Mouse (Mus musculus) erythroid progenitor cell, adult 5-6 weeks (primary cell): ENCODE data around the gene Plce1. TPM values are rescaled to one million over a fixed set of nuclear protein-coding genes. Genes with fewer than 3 reads are reported as not detected.

Experiments used
- ATAC-seq: replicated peaks from 2 replicates; pipeline ENCODE4 v1.8.0; 2016; ENCODE audit warnings: moderate number of reproducible peaks, mild to moderate bottlenecking, moderate TSS enrichment, inconsistent platforms; ENCODE audit not compliant: poor library complexity, low FRiP score, severe bottlenecking
- total RNA-seq, 2 experiments: library from RNA; stranded (forward) in 1 of 2; stranded (reverse) in 1 of 2; fragments of 150-400 nt in 1 of 2; fragments of 186-747, 209-891 nt in 1 of 2; gene quantifications; 2 replicates each; pipeline versions ENCODE4 v1.2.3 to v1.2.4; 2015 to 2017; ENCODE audit warnings: low replicate concordance in 2 of 2

Gene Plce1
- total RNA-seq, 2 experiments from 2014 or later: 0.23 TPM; not detected in 1

DNA sequence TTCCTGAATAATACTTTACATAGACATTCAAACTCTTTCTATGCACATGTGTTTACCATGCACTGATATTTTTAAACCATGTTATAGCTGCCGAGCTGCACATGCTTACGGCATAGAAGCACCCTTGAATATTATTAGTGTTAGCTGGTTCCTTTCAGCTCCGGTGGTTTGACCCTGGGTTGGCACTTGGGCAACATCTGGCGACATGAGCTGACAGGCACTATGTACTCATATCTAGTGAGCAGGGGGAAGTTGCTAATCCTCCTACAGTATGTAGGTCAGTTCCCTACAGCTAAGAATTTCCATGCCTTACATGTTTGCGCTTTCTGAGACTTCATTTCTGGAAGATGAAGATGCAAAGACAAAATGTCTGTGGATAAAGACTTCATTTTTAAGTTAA, 86.4 kb downstream of the Plce1 start:
- no peak for ATAC-seq

DNA sequence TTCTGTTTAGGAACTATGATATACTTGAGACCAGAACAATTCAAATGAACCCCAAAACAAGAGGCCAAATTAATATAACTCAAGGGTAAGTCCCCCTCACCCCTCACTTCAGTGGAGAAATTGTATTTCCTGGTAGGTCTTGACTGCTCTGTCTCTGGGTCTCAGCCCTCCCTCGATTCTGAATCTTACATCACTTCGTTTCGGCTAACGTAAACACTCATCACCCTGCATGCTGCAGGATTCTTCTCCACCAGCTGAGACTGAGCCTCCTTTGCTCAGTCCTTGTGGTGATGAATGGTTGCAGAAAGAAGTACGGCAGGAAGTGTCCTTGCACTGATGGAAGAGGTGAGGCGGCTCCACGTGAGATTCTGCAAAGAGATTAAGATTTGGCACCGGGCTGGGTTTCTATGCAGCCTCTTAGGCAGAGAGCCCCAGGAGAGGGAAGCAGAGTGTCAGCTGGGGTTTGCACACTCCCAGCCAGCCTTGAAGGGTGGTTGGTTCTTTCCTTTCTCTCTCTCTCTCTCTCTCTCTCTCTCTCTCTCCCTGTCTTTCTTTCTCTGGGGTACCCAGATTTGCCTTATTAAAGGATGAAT, 97.7 kb downstream of the Plce1 start:
- ATAC-seq: no peak

DNA sequence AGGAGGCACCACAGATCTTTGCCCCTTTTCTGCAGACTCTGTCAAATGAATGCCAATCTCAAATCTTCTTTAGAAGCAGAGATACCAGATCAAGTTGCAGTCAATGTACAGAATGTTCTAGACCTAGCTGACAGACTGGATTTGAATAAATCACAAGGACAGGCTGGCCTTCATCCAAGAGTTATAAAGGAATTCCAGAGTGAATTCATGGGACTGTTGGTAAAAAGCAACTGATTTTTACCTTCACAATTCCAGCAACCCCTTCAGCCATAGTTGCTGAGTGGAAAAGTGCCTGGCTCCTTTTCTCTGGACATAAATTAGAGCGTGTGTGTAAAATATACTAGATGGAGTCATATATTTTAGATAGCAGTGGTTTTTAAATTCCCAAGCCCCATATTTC, 102.0 kb downstream of the Plce1 start:
- no peak for ATAC-seq

DNA sequence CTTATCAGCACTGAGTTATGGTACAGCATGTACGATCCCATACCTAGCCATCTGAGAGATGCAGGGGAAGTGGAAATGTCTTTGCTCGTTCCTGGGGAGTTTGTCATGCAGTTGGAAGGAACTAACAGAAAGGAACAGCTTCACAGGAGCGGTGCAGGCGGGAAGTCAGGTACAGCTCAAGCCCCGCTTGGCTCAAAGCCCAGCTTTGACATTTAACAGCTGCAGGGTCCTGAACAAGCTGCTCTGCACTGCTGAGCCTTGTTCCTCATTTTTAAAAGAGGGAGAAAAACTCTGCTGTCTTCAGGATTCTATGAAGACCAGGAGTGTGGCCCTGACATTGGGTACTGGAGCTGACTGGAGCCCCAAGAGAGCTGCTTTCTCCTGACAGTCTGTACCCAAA, 106.7 kb downstream of the Plce1 start:
- ATAC-seq: no peak

DNA sequence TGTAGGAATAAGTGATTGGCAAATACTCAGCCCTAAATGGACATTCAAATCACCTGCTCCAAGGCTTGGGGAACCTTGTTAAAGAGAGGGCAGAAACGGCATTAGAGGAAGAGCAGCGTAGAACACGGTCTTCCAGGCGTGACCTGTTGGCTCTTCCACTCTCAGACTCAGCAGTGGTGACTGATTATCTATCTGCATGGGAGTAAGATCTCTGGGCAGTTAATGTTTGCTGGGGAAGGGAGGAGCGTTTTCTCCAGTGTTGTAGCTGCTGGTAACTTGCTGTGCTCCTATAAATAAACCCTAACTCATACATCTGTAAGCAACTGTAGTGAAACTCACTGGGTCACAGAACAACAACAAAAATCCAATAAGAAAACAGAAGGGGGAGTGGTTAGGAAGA, 108.6 kb downstream of the Plce1 start:
- ATAC-seq: no peak

DNA sequence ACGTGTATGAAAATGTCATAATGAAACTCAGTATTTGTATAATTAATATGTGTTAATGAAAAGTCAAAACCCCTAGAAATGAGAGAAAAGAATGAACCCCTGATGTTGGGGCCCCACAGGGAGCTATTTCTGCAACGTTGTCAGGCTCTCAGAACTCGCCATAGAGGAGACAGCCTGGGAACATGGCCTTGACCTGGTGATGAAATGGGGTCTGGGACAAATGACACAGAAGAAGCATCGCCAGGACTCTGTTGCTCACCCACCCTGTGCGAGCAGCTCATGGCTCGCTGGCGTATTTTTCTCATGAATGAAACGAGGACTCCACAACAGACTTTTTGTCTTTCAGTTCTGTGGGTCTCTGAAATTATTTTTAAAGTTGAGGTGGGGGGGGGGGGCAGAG, 109.0 kb downstream of the Plce1 start:
- no peak for ATAC-seq

DNA sequence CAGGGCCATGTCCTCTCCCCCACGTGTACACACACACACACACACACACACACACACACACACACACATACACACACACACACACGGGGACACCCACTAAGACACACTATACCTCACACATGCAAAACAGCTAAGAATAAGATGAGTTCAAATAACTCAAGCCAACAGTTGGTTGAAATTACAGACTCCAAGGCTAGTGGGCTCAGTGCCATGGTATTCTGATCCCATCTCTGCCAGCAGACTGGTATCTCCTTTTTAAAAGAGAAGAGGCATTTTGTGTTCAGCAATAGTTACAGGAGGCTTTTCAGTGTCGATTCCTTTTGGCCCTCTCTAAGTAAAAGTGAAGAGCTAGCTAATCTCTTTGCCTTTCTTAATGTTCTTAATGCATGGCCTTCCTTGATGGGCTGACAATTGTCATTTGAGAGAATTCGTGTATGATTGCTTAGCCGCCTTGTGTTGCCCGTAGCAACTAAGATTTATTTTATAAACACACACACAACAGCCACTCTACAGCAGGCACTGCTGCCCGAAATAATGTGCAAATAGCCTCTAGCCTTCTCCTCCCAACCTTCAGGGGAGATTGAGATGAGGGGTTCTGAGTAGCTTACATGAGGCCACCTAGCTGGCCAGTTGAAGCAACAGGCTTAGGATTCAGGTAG, 111.8 kb downstream of the Plce1 start:
- no peak for ATAC-seq

DNA sequence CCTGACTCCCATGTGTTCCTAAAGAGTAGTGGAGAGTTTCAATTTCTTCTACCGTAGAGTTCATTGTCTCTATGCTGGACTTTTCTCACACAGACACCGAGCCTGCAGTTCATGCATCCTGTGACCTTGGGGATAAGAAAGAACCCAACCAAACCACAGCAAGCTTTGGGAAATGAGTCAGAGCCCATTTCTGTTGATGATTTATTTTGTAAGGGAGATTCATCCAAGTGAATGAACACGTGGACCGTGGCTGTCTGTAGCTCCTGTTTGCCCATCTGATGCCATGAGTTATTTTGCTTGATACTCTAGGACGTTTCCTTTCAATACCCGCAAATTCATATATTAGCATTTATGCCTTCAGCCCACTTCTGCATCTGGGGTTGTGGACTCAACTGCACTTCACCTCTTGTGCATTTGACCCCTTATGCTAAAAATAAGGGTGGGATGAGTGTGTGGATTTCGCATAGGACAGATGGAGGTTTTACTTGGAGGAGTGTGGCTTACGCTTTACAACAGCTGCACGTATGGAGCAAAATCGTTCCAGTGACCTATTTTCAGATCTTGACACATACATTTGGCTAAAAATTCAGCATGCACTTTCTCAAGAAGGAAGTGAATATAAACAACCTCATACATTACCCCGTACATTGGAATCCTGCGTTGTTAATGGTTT, 112.5 kb downstream of the Plce1 start:
- ATAC-seq: no peak

DNA sequence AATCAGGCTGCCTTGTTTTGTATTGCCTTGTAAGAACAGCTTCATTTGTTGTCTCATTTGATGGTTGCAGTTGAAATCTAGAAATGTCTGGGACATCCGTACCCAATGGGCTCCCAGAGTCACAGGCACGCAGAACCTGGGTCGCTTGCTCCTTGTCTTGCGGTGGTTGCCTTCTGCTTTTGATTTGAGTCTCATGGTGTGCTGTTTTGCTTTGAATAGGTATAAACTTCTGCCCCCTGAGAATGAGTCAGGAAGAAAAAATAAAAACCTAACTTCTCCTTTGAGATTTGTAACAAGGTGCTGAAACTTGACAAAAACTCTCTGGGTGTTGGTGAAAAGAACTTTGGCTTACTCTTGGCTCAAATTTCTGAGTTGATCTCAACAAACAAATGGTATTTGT, 115.2 kb downstream of the Plce1 start:
- ATAC-seq: no peak

DNA sequence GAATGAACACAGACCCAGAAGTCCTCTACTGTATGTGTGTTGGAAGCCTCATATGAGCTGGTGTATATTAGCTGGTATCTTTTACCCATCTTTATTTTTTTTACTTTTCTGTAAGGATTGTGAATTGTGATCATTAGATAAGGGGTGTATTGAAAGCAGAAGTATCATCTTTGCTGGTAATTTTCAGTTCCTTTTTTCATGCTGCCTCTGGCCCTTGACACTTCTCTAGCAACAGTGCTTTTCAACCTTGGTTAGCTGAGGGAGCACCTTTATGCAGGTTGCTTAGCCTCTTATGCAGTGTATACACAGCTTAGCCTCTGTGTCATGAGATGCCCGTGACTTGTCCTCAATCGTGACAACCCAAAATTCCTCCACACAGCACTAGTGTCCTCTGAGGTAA, 116.5 kb downstream of the Plce1 start:
- no peak for ATAC-seq

DNA sequence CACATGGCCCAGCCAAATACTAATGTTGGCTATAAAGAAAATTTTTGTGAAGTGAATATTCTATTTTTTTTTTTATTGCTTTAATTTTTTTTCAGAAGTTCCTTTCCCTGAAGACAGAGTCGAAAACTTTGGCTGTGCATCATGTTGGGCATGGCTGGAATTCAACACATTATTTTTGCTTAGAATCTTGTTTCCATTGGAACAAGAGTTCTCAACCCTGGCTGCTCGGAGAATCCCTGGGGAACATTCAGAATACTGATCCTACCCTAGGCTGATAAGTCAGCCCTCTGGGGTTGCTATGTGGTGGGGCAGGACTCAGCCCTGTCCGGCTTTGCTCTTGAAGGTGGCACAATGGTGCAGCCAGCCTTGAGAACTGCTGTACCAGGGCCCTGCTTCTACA, 118.1 kb downstream of the Plce1 start:
- no peak for ATAC-seq

DNA sequence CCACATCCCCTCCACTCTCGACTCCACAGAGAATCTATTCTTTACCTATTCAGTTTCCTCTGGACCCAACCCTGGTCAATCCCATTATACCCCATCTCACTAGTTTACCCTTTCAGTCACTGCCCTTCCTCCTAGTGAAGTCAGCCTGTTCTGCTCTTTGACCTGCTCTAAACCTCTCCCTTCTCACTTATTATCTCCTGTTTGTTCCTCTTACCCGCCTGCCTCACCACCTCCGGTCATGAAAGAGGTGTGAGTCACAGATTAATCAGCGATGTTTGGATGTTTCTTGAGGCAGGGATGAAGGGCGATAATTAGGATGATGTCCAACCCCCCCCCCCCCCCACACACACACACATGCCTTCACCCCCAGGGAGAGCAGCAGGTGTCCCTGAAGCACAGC, 120.2 kb downstream of the Plce1 start:
- no peak for ATAC-seq

DNA sequence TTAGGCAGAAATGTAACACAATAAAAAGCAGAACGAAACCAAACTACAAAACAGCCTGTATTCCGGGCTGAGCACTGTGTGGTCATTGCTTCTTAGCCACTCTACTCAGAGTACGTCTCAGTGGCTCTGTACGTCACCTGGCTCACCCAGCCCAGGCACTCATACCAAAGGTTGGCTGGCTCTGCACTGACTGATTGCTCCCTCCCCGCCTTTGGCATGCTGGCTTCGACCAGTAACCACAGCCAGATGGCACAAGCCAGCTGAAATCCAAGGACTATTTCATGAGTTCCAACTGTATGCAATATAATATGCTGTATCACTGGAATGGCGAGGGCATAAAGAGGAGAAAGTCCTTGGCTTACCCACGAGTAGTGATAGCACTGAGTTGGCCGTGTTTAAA, 121.9 kb downstream of the Plce1 start:
- no peak for ATAC-seq

DNA sequence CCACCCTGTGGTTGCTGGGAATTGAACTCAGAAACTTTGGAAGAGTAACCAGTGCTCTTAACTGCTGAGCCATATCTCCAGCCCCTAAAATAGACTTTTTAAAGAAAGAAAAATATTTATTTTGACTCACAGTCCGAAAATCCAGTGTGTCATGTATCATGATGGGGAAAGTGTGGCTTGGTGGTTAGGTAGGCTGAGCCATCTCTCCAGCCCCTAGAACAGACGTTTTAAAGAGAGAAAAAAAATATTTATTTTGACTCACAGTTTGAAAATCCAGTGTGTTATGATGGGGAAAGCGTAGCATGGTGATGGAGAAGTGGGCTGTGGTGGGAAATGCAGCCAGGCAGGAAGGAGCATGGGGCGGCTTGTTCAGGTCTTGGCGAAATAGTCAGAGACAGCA, 126.3 kb downstream of the Plce1 start:
- ATAC-seq: no peak

DNA sequence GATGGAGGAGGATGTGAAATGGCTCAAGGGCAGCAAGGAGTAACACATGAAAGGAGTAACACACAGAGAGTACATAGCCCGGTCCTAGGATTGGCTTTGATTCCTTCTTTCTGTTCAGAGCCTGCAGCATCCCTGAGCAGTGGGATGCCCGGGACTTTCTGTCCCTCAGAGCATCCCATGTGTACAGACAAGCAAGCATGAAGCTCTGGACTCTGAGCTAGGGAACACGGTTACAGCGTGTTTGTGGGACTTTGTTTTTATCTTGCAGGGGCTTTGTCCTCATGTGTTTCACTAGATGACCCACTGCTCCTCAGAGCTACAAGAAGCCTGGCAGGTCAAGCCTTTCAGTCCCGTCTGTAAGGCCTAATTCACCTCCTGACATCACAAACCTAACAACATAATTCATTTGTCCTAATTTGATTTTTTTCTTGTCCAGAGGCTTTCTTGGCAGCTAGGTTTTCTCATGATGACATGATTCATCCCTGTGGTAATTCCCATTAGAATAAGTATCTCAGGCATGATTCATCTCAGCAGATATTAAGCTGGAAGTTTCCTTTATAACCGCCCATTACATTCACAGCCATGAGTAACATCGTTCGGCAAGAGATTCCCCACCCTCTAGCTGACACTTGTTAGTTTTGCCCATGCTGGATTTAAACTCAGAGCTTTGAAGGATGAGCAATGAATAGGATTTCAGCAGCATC, 128.2 kb downstream of the Plce1 start:
- ATAC-seq: no peak

DNA sequence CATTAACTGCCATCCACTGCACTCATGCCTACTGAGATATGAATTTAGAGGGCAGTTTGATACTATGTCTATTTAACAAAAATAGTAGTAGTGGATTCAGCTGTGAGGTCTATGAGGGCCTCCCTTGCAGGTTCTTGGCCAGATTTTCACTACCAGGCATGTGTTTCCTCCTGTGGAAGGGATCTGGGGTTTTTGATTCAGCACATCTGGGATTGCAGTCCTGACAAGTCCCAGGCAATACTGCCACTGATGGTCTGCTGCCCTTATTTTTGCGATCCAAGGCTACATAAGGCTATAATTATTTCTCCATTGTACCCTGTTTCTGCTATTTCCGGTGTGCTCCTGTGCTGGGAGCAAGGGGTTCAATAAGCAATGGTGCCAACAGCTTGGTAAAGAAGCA, 129.4 kb downstream of the Plce1 start:
- ATAC-seq: no peak

DNA sequence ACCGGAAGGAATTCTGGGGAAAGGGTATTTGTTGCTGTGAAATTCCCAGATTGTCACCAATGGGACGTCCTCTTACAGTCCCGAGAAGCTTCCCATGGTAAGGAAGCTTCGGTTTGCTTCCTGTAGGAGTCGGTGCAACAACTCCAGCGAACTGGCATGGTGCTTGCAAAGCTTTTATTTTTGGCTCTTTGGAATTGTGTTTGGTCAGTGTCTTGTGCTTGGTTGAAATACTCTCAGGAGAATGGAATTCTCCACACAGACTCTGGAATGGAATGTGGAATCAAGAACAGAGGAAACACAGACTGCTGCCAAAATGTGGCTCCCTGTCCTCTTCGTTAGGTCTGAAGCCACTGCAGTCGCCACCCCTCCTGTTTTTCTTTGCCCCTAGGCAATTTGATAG, 129.9 kb downstream of the Plce1 start:
- ATAC-seq: no peak

DNA sequence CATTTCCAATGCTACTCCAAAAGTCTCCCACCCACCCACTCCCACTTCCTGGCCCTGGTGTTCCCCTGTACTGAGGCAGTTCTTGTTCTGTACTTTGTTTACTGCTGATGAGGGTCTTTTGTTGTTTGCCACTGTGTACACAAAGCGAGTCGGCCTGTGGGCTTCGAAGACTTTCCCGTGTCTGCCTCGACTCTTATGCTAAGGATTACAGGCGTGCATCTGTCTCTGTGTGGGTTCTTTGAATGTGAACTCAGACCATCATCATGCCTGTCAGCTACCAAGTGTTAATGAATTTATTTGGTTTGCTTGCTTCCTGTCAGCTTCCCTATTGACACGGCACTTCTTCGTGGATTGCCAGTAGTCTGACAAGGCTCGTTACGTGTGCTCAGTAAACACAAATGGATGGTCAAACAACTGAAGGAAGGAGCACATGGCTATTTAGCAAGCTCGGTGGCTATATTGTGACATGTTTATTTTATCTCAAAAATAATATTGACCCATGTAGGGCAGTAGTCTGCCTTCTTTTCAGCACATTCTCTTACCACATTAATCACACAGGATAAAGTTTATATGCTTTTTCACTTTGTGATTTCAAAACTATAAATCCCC, 133.3 kb downstream of the Plce1 start:
- no peak for ATAC-seq

DNA sequence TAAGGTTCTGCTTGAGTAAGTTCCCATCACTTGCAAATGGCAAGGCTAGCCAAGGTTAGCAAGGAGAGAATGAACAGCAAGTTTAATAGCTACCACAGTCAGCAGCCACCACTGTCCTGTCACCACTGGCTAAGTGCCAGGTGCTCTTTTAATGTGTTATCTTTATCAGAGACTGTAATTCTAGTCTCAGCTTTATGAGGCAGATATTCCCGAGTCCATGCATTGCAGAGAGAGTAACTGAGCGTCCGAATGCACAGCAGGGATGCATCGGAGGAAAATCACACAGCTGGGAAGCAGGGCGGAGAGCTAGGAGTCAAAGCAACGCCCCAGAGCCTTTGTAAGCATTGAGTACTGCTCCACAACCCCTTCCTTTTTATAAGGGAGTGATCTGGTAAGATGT, 134.4 kb downstream of the Plce1 start:
- no peak for ATAC-seq

DNA sequence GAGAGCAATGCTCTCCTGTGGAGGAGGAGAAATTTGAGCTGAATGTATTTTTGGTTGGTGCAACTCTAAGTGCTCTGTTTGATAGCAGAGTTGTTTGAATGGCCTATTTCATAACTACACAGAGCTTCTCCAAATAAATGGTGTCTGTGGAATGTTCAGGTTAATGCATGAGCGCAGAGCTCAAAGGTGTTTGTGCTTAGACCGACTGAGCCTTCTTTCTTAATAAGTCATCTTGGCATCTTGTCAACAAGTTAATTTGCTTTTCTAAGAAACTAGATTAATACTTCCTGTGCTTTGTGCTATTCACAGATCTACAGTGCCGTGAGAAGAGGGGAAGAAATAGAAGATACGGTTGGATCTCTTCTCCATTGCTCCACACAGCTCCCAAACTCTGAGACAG, 139.2 kb downstream of the Plce1 start:
- no peak for ATAC-seq

DNA sequence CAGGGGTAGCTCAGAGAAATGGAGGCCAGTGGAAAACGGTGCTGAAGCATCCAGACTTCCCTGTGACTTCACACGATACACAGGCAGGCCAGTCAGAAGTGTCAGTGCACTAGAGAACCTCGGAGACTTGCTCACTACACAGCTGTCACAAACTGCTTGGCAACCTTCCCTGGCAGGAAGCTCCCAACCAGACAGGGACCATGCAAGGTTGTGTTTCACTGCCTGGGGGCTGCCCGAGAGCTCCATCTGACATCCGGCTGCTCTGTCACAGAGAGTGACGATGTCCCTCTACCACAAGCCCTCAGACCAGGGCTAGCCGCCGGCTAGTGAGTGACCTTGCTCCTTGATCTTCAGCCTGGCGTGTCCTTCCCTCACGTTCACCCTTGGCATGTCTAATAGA, 140.6 kb downstream of the Plce1 start:
- no peak for ATAC-seq
